Mouse (Mus musculus): ENCODE measurements at regions not wholly inside any gene's neighbourhood (a gene's known extent, or its start where the extent isn't known, plus 50 kb on each side); places are given as distances from the start of the nearest gene placed in this dataset.

- TF ChIP-seq CTCF (IDR thresholded peaks at IDR 0.05) (no peak), EP300 (IDR thresholded peaks at IDR 0.05) (no peak)
These were observed 256.4 kb upstream of the Rgma start for GRCm38 (mm10) chr7:73118871-73119270.
